Mouse (Mus musculus) heart, postnatal 0 days (tissue): ENCODE measurements around the gene Fbxo3.
"Not testable (repeated sequence)": the region's sequence is repeated elsewhere in the genome, so short reads cannot be mapped to it uniquely, and the experiment has no call there.

Experiments used
- CTCF ChIP-seq: IDR thresholded peaks from 2 replicates; pipeline ENCODE4 v1.5.1; 2016; ENCODE audit warnings: antibody characterized with exemption, control low read depth, low read depth
- EP300 ChIP-seq: IDR thresholded peaks from 2 replicates; pipeline ENCODE4 v1.6.1; 2016; ENCODE audit warnings: antibody characterized with exemption, low read depth

GRCm38 (mm10) chr2:104111170-104111797 lies 83.8 kb downstream of the Fbxo3 start:
- not testable (repeated sequence) for TF ChIP-seq CTCF, EP300
